Mouse (Mus musculus) right cerebral cortex, postnatal 4 days (tissue): ENCODE measurements around the gene Mmp28.

Source experiments
- DNase-seq: peaks from one replicate; pipeline ENCODE4 v3.0.0-alpha.2; 2022

The Mmp28 gene

DNA sequence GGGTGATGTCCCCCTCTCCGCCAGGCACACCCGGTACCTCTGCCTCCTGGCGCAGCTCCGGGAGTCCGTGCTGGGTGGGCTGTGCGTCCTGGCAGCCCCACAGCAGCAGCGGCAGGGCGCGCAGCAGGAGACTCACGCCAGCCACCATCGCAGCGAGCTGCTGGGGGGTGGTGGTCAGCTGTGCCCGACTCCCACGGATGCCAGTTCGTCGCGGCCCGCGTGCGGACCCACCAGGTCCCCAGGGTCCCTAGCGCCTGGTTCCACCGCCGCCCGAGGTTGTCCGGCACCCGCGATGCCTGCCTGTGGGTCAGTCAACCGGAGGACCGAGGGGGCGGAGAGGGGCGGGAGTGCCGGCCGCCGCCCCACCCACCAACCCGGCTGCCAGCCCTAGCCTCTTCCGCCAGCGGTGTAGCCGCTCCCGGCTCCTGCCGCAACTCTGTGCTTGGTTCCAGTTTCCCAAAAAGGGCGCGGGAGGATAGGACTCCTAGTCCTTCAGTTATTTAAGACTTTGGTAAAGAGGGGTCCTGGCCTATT lies at the start of gene Mmp28:
Mmp28 (minus strand) TSS at position 361 of the 534 bp plus-strand sequence.
- no peak for DNase-seq

DNA sequence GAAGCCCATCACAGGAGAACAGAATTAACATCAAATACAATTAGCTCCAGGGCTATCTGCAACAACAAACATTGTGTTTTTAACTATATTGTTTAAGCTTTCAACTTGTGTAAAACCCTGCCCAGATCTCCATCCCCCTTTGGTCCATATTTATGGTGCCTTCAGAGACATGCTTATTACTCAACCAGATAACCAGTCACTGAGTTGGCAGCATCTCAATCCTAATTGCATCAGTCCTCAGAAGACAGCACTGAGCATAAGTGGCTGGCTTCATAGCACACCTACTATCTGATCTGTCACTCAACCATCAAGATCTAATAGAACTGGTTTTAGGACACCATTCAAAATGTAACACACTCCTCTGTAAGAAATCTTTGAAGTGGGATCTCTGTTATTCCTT lies 46.6 kb upstream of the Mmp28 start:
- DNase-seq: no peak

DNA sequence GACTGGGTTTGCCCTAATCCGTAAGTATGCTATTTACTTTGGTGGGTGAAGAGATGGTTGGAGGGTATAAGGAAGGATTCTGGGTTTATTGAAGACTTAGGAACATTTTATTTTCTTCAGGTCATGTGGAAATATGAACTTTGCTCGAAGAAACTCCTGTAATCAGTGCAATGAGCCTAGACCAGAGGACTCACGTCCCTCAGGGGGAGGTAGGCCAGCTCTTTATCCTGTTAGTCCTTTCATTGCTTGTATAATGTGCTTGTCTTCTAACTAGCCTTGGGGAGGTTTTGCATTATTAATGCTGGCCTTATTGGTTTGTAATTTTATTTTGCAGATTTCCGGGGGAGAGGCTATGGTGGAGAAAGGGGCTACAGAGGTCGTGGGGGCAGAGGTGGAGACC lies 41.4 kb upstream of the Mmp28 start:
- DNase-seq: no peak

DNA sequence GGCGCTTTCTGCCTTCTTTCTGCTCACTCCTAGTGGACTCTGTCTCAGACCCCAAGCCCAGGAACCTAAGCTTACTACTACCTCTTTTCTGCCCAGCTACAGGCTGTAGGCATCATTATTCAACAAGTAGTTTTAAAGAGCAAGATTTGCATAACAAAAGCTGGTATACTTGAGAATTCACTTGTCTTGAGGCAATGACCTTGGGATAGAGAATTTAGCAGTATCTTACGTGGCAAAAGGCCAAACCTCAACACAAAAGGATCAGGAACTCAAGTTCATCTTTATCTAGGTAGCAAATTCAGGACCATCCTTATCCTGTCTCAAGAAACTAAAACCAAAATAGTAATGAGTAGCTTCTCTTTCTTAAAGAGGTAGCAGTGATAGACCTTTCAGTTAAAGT lies 32.7 kb upstream of the Mmp28 start:
- DNase-seq: no peak

DNA sequence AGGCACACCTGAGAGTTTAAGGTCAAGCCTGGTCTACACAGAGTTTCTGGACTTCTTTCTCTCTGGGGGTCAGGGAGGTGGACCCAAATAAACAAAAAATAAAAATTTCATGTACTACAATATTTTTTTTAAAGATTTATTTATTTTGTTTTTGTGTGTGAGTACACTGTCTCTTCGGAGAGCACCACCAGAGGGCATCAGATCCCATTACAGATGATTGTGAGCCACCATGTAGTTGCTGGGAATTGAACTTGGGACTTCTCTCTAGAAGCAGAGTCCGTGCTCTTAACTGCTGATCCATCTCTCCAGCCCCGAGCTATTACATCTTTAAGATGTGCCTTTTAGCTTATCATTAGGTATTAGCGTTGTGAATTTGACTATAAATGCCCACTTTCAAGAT lies 28.6 kb upstream of the Mmp28 start:
- DNase-seq: no peak

DNA sequence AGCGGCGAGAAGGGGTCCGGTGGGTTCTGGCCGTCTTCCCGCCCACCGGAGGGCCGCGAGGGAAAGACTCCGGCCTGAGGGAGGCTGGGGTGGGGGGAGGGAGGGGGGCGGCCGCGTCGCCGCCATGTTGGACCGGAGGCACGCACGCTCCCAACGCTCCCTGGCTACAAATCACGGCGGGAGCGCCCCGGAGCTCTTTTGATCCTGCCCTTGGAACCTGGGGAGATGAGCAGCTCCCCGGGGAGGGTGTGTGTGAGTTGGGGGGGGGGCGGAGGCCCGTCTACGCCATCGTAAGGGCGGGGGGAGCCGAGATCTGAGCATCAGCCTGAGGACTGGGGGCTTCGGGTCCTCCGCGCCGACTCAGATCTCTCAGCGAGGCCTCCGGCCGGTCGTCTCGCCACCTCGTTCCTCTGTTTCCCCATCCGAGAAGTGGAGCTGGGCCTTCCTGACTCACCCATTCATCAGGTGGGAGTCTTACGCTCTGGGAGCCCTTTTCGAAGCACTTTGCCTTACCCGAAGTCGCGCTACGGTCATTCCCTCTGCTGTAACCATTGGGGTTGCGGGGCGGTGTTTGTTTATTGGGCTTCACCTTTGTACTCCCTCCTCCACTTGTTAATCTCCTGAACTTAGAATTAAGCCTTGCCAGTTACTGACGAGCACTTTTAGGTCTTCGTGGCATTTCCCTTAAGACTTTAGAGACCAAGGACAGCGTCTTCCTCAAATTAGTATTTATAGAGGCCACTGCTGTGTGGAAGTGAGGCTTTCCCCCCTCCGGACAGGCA lies 10.6 kb upstream of the Mmp28 start:
- DNase-seq: no peak

DNA sequence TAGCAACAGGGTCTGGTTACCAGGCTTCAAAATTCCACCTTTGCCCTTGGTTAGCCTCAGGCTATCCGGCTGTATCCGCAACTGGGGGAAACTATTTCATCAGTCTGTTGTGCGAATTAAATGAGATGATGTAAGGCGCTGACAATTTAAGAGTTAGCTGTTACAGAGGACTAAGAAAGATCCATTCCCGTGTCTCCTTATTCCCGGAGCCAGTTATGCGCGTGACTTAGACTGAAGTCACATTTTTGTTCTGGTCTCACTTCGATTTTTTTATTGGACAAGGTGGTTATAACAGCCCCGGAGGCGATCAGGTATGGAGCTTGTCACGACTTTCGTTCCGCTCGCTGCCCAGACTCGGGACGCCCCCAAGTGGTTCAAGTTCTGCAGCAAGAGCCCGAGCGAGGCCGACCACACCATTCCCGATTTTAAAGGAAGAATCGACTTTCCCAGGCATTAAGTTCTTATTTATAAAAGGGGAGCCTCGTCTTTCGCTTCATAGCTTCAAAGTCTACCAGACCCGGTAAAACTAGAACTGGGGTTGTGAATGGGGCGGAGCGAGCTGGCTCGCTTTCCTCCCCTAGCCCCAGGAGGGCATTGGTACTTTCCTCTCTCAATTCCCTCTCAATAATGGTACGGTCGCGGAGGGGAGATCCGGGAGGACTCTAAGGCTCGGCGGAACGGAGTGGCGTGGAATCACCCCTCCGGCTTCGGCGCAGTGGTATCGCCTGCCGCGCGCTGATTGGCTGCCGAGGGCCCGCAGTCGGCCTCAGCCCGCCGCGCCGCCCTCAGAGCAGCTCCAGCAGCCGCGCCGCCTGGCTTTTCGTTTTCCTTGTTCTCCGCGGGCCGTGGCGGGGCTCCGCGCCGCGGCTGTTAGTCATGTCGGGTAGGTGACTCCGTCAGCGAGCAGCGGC lies 9.7 kb upstream of the Mmp28 start, which contains the start of gene Taf15:
Taf15 (plus strand) TSS at position 763 of the 911 bp plus-strand sequence.
- DNase-seq: peak; percentile 98

DNA sequence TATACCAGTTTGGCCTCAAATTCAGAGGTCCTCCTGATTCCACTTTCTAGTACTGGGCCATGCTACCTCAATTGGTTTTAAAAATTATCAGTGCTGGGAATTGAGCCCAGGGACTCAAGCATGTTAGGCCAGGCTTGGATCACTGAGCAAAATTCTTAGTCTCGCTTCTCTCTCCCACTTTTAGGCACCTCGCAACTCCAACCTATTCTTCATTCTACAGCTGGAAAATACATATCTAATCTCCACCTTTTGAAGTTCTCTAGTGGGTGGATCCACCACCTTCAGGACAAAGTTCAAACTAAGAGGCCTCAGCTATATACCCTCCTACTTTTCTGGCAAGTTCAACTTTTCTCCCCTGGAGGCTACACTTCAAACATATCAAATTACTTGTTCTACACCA lies 8.9 kb upstream of the Mmp28 start:
- no peak for DNase-seq

DNA sequence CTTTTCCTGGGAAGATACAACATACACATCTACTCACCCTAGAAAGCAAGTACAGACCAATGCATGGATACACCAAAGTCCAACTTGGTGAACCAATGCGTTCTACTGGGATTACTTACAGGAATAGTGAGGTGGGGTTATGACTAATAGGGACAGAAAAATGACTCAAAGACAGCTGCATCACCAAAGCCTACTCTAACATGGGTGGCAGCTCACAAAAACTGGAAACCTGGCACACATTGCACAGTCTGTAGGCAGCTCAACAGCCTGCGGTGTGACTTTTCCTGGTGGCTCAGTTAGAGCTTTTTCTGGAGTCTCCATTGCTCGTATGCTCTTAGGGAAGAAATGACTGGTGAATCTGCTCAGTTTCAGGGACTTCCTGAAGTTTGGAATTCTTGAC lies 5.9 kb upstream of the Mmp28 start:
- DNase-seq: no peak

DNA sequence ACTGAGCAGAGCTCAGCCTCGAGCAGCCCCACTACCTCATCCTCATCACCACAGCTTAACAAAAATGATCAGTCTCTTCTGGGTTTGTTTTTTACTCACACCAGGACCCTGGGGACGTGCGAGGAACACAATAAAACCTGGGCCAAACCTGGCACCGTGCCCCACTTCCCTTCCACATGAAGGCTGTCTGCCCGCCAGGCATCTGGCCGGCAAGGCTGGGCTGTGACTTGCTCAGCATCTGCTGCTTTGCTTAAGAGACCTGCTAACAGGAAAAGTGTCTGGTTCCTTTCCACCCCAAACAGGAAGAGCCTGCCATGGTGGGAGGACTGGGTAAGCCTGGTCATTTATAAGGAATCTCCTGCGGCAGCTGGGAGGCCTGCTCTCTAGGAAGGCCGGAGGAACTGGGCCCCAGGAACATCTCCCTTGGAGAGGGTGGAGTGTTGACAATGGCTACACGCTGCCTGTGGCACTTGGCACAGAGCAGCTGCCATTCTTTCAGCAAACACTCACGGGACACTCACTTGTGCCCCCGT lies 4.3 kb upstream of the Mmp28 start:
- DNase-seq: peak; percentile 35

DNA sequence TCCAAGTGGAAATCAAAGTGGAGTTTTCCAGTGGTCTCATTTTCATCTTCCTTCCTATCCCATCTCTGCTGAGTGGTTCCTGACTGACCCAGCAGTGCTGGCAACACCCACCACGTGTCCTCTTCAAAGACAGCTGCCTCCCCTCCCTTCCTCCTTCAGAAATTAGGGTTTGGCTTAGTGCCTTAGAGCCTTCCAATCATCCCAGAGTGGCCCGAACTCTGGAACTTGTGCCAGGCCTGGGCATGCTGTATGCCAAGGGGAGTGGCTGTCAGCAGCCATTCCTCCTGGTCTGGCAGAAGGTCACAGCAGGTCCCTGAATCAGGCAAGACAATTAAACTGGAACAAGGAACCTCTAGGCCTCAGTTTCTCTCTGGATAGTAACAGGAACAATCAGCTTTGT lies 3.1 kb upstream of the Mmp28 start:
- no peak for DNase-seq

DNA sequence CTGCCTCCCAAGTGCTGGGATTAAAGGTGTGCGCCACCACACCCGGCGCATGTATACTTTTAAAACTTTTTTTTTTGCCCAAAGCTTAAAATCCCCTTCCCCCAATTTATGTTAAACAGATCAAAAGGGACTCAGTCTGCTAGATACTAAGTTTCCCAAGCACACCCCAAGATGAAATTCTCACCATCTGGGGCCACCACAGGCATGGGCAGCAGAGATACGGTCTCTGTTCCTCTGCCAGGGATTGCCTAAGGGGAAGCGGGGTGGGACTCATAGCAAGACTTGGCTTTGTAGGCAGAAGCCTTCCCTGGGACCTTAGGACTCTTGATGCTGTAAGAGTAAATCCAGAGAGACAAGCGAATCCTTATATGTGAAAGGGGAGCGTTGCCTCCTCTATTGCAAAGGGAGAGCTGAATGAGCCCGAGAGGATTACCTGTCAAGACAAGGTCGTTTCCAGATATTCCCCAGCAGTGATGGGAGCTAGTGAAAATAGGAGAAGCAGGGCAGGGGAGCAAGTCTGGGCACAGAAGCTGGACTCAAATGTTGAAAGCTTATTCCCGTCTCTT lies 1.3 kb downstream of the Mmp28 start:
- no peak for DNase-seq

DNA sequence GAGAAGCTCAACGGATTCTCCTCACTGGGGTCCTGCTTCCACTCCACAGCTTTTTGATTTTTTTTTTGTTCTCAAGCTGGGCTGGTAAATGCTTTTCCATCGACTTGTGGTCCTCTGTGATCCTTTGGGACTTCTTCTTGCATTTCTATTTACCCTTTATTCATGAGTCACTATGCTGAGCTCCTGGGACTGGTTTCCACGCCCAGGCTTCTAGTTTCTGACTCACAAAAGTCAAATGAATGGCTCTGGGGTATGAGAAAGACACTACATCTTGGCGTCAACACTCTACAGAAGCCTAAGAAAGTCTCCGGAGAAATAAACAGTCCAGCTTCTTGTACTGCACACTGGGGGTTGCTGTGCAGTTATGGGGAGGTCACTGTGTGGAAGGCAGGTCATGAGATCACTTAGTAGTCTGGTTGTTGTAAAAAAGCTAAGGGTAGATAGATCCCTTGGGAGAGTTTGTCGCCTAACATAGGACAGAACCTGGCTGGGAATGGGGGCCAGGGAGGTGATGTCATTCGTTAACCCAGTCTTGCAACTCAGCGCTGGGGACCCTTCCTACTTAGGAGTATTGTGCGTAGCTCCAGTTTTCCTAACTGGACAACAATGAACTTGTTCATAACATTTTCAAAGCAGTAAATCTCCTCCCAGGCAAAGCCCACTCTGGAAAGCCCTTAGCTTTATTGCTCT lies 4.8 kb downstream of the Mmp28 start:
- DNase-seq: no peak

DNA sequence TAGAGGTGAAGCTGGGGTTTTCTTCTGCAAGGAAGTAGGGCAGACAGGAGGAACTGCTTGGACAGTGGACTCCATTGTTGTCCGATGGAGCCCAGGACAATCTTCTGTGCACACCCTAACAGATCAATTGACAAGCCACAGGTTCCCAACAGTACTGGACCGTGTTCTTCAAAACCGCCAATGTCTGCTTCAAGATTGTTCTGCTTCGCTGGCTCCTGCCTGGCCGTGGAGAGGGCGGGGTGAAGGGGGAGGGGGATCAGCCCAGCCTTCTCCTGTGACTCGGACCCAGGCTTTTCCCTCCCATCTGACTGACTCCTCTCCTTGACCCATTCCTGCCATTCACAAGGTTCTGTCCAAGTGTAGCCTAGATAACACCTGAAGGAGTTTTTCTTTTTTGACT lies 5.6 kb downstream of the Mmp28 start:
- DNase-seq: no peak

DNA sequence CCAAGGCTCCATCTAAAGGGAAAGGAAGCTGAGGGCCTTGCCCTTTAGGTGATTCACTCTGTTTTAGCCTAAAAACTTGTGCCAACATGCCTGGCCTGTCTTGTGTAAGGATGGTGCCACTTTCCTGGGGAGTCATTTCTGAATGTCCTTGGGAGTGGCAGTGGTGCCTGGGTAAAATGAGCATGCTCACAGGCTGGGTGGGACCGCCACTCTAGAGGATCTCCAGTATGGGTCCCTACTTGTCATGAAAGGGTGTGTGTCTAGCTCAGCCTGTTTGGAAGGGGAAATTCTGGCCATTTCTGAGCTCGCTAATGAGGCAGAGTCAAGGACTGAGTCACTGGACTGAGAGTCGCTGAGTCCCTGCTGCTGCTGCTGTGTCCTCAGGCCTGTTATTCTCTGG lies 7.3 kb downstream of the Mmp28 start:
- DNase-seq: no peak

DNA sequence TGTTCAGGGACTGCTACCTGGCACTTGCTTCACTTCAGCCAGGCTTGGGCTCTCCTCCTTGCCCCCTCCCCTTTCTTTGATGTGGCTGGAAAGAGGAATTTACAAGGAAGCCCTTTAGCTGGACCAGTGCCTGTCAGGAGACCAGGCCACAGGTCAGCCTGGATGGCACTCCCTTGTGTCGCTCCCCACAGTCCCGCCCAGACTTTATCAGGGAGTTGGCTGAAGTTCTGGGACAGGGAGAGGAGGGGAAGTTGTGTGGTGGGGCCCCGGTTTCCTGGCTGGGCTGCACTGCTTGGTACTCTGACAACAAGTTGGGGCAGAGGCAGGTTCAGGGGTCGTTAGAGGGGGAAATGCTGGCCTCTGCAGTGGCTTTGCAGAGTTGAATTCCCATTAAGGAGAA lies 8.3 kb downstream of the Mmp28 start:
- DNase-seq: no peak

DNA sequence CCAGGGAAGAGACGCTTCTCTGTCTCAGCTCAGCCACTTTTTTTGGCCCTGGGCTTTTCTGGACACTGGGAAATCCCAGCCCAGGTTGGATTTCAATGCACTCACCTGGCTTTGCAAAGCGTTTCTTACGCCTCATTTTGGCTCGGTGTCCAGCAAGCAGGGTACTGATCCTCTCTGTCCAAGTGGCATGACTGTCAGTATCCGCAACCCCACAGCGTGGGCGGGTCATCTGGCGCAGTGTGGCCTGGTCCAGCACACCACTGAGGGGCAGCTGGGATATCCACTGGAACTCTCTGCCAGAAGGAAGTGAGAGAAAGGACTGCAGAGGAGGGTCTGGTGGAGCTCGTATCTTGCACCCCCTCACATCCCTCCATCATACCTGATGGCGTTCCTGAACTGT lies 11.6 kb downstream of the Mmp28 start:
- no peak for DNase-seq

DNA sequence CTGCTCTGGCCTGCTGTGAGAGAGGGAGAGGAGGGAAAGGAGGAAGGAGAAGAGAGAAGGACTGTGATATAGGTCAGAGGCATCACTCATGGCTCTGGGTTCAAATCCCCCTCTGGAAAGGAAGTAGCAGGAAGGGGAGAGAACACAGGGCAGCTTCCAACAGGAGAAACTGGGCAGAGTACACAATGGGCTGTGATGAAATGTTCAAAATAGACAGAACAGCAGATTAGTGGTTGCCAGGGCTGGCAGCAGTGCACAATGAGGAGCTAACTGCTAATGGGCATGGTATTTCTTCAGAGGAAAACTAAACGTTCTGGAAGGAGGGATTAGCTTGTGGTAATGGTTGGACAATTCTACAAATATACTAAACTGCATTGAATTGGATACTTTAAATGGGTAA lies 12.3 kb downstream of the Mmp28 start:
- DNase-seq: no peak

DNA sequence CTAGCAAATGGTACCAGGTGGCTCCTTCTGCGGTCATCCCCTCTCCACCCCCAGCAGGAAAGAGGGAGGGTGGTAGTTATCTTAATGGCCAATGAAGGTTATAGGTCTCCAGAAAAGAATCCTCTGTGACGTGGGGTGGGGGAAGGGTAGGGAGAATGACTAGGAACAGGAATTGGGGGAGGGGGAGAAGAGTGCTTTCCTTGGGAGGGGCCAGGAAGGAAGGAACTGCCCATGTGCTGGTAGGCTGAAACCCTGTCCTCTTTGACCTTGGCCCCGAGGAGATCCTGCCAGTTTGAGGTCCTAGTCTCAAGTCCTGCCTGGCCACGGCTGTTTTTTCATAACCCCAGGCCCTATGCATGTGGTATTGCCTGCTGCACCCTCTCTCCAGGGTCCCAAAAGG lies 13.6 kb downstream of the Mmp28 start:
- no peak for DNase-seq

DNA sequence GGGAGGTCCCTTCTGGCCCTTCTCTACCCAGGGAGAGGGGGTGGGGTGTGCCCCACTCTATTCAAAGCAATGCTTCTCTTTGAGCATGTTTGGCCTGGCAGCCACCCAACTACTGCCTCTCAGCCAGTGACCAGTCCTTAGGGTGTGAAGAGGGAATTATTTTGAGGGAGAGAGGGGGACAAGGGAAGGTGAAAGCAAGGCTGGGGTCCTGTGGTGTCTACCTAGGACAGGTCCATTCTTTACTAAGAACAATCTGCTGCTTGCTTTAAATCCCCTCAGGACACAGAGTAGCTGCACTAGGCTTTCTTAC lies 14.0 kb downstream of the Mmp28 start:
- DNase-seq: peak; percentile 54

DNA sequence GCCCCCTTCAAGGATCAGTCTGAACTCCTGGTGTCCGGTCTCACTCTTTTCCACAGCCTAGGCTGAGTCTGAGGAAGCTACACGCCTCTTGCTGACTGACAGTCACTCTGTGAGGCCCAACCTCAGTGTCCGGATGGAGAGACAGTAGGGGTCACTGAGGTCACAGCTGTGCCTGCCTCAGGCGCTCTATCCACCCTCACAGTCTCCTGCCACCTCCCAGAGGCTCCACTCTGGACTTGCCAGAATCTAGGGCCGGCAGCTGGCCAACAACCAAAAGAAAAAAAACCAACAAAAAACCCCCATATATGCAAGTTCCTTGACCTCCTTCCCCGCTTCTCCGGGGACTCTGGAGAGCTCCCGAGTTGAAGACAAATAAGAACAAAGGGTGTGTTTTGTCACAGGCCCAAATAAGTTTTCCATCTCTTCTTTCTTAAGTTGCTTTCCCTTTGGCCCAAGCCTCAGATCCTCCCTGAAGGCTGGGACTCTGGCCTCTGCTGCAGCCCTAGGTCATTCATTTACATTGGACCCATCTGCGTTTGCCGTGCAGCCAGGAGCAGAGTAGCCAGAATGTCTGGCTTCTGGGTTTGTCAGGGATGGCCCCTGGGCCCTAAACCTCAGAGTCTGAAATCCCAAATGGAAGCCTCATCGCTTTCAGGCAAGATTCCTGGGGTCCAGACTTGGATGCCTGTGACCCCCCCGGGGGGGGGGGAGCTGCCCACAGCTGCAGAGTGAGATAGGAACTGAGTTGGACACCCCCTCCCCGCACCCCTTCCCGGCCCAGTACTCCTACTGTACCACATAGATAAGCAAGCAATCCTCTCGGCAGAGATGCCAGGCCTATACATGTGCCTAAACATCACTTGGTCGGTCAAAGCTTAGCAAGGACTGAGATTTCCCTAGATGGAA lies 14.6 kb downstream of the Mmp28 start:
- DNase-seq: no peak

DNA sequence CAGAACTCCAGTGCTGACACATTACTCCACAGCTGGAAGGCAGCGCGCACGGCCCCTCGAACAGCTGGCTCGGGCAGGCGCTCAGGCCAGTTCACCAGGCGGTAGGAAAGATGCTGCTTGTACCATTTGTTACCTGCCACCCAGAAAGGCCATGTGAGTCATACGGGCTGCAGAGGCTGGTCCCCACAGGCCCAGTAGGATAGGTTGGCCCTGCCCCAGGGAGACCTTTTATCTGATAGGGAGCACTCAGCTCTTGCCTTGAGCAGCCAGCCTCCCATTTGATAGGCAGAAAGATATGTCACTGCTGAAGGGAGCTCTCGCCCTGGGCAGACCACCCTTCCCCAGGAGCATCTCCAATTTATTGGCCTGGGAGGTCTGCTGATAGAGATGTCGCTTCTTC lies 15.3 kb downstream of the Mmp28 start:
- DNase-seq: no peak
